ENCODE assay signal across 8 mouse cellular contexts in the genomic region with DNA sequence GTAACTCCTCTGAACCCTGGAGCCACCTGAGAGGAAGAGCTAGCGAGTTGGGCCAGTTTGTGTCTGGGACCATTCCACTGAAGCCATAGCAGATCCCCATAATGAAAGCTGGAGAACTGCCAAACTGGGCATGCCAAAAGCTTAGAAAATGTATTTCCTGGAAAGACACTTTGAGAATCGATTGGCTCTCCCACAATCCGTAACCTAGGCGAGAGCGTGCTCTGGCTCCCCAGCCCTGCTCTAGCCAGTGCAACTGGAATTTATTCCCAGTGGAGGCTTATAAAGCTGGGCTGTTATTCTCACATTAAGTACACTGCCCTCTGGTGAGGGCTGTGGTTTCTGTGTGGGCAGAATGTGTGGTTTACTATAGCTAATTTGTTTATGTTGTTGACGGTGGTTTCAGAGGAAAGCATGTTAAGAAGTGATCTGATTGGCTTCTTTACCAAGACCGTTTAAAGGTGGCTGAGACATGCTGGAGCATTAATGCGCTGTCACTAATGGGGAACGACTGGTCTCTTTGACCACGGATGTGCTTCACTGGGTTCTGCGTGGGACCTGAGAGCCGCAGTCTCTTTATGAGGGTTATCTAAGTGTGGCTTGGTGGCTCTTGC.
DNase-seq lines count a peak whose midpoint lies in the region; ATAC-seq and TF ChIP-seq lines count a peak whose summit lies in the region.

No protein-coding gene starts in this region.

- peak; percentile 6 for DNase-seq in gastrocnemius, adult 18-20 months (ENCODE audit: low spot score)
- no peak for DNase-seq in gastrocnemius, postnatal 25 days
- peak; percentile 18 for DNase-seq in brain, embryonic 14.5 days (ENCODE audit: low read depth)
- DNase-seq in frontal cortex, postnatal 36 days (ENCODE audit: low spot score in 2 of 2): no peak
- no peak for DNase-seq in layer of hippocampus, adult 18-20 months (ENCODE audit: low spot score in 2 of 2)
- DNase-seq in right cerebral cortex, postnatal 4 days: no peak

- 0 out of 2 replicates have a peak overlapping the region, but pooled peaks have one; percentile 7 for H3K4me2 ChIP-seq in intestine, embryonic 16.5 days (ENCODE audit: low read depth, low read length)
- peak overlapping the region; percentile 17; the same call in 1 of the 2 replicates for H3K4me2 ChIP-seq in lung, embryonic 15.5 days

- no peak for TF ChIP-seq CTCF in brain, embryonic 14.5 days (IDR thresholded peaks at IDR 0.05; ENCODE audit: borderline replicate concordance, extremely low read depth, insufficient read depth, insufficient read length)

- ATAC-seq in intestine, embryonic 16.5 days: peak; percentile 84
- ATAC-seq in lung, embryonic 15.5 days (ENCODE audit: borderline replicate concordance, extremely low read depth, low FRiP score, low TSS enrichment): peak; percentile 50

- H3K27ac ChIP-seq in intestine, embryonic 16.5 days (ENCODE audit: low read length): peak overlapping the region; percentile 64
- H3K27ac ChIP-seq in lung, embryonic 15.5 days: peak overlapping the region; percentile 81

- no peaks in the 10 kb centered on the region for H3K9me3 ChIP-seq in intestine, embryonic 16.5 days (ENCODE audit: control insufficient read depth, low read length)
- no peaks in the 10 kb centered on the region for H3K9me3 ChIP-seq in lung, embryonic 15.5 days

- H3K27me3 ChIP-seq in intestine, embryonic 16.5 days (replicated peaks; ENCODE audit: control insufficient read depth, insufficient read depth, low read length): no peaks in the 10 kb centered on the region
- H3K27me3 ChIP-seq in lung, embryonic 15.5 days: no peaks in the 10 kb centered on the region

- H3K36me3 ChIP-seq in intestine, embryonic 16.5 days (ENCODE audit: control insufficient read depth, insufficient read depth, low read length): no peaks in the 10 kb centered on the region
- H3K36me3 ChIP-seq in lung, embryonic 15.5 days: no peaks in the 10 kb centered on the region

- no peak overlapping the region for H3K4me3 ChIP-seq in intestine, embryonic 16.5 days (ENCODE audit: low read length)
- no peak overlapping the region for H3K4me3 ChIP-seq in lung, embryonic 15.5 days

- no peak for TF ChIP-seq POLR2A in brain, embryonic 14.5 days (IDR thresholded peaks at IDR 0.05; ENCODE audit: borderline replicate concordance, extremely low read depth, insufficient read depth, insufficient read length, poor library complexity, severe bottlenecking)

- H3K9ac ChIP-seq in intestine, embryonic 16.5 days (ENCODE audit: low read depth, low read length): no peak overlapping the region
- H3K9ac ChIP-seq in lung, embryonic 15.5 days: no peak overlapping the region

- WGBS in intestine, embryonic 16.5 days: 61% methylated on average over 12 of the region's 12 CpGs
- 37% methylated on average over 12 of the region's 12 CpGs for WGBS in lung, embryonic 15.5 days

- H3K4me1 ChIP-seq in intestine, embryonic 16.5 days (ENCODE audit: control insufficient read depth, insufficient read depth, low read length): peaks cover 10% of the 10 kb centered on the region
- H3K4me1 ChIP-seq in lung, embryonic 15.5 days: peaks cover 53% of the 10 kb centered on the region

Comparison
In these comparisons a context has a peak if more than half of its experiments do, and no peak if none do; other contexts are left out.
1. DNase-seq: peak in gastrocnemius, adult 18-20 months (single experiment) and brain, embryonic 14.5 days (single experiment); none in gastrocnemius, postnatal 25 days (single experiment), frontal cortex, postnatal 36 days (0 of 2), layer of hippocampus, adult 18-20 months (0 of 2) and right cerebral cortex, postnatal 4 days (single experiment).